Mouse (Mus musculus): ENCODE measurements around the gene Prrg2.

- TF ChIP-seq CTCF (IDR thresholded peaks at IDR 0.05) (no peak), POLR2A (IDR thresholded peaks at IDR 0.05; ENCODE audit: insufficient read depth, low read depth, low read length) (no peak)
Observed at GRCm38 (mm10) chr7:45048001-45048890, 14.2 kb downstream of the Prrg2 start.

All from heart, adult 2 months (tissue).